Mouse (Mus musculus): ENCODE data around the gene Adprm. TPM values are rescaled to one million over a fixed set of nuclear protein-coding genes. Genes with fewer than 3 reads are reported as not detected.
A peak's percentile ranks its signal among the peaks of the same experiment; 100 is the strongest.
"Not testable (repeated sequence)": the region's sequence is repeated elsewhere in the genome, so short reads cannot be mapped to it uniquely, and the experiment has no call there.

Adprm gene
- total and polyA plus RNA-seq, 2 experiments from 2014 or later: 15.6 to 29.5 TPM

DNA sequence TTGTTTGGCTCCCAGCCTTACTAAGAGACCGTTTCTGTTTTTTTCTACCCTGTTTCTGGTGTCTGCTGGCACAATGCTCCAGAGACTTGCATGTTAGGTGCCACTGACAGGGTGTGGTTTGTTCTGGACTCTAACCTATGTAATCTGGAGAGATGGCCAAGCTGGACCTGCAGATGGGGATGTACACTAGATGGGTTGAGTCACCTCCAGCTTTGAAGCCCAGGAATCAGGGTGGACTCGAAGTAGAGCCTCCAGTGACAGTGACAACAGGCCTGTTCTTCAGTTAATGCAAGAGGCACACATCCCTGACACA is 20.8 kb downstream of the Adprm start:
- Histone ChIP-seq H3K9ac (replicated peaks; ENCODE audit: low read length) (no peak overlapping the region), H3K27ac (no peak overlapping the region), H3K4me2 (ENCODE audit: low read depth, low read length) (no peak overlapping the region), H3K4me3 (ENCODE audit: low read length) (no peak overlapping the region), H3K9me3 (ENCODE audit: low read length) (no peaks in the 10 kb centered on the region), H3K4me1 (ENCODE audit: insufficient read depth, low read length) (no peaks in the 10 kb centered on the region), H3K36me3 (ENCODE audit: insufficient read depth, low read length) (no peaks in the 10 kb centered on the region), H3K27me3 (ENCODE audit: insufficient read depth, low read length) (no peaks in the 10 kb centered on the region)
- no peak for TF ChIP-seq CTCF (IDR thresholded peaks at IDR 0.05; ENCODE audit: low read depth)
- ATAC-seq: no peak
- DNase-seq (ENCODE audit: low spot score): no peak
- 70% methylated on average over 2 of the region's 2 CpGs for WGBS

DNA sequence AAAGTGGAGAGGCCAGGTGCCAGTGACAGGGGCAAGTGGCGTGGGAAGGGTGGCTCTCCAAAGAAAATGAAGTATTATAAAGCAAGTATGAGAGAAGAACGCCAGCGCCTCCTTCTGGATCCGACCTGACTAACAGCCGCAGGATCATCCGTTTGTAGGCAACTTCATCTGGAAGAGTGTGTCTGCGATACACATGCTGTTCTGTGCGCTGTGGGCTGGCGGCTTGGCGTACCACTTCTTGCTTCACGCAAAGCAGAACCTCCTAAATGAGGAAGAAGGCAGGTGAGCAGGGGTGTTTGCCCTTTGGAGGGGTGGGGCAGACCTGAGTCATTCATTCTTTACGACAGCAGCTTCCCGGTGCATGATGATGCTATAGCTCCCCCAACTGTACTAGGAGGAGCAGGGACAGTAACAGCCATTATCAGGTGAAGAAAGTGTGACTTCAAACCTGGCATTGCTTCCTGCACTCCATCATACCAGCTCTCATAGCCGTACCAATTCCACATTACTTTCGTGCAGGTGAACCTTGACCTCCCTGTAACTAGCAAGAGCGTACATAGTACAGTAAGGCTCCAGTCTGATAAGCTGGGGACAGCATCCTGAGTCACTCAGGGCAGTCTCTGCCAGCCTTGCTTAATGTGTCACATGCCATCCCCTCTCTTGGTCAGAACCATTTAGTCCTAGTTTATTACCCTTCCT is 21.3 kb downstream of the Adprm start:
- WGBS: 60% methylated on average over 16 of the region's 16 CpGs
- no peak for ATAC-seq
- H3K4me1 ChIP-seq (ENCODE audit: insufficient read depth, low read length): no peaks in the 10 kb centered on the region
- H3K27ac ChIP-seq: no peak overlapping the region
- H3K36me3 ChIP-seq (ENCODE audit: insufficient read depth, low read length): no peaks in the 10 kb centered on the region
- H3K9me3 ChIP-seq (ENCODE audit: low read length): no peaks in the 10 kb centered on the region
- peak; percentile 18; the same call in 1 of the 2 replicates for TF ChIP-seq CTCF (IDR thresholded peaks at IDR 0.05; ENCODE audit: low read depth)
- H3K27me3 ChIP-seq (ENCODE audit: insufficient read depth, low read length): no peaks in the 10 kb centered on the region
- H3K4me2 ChIP-seq (ENCODE audit: low read depth, low read length): no peak overlapping the region
- H3K4me3 ChIP-seq (ENCODE audit: low read length): no peak overlapping the region
- no peak overlapping the region for H3K9ac ChIP-seq (replicated peaks; ENCODE audit: low read length)
- no peak for DNase-seq (ENCODE audit: low spot score)

DNA sequence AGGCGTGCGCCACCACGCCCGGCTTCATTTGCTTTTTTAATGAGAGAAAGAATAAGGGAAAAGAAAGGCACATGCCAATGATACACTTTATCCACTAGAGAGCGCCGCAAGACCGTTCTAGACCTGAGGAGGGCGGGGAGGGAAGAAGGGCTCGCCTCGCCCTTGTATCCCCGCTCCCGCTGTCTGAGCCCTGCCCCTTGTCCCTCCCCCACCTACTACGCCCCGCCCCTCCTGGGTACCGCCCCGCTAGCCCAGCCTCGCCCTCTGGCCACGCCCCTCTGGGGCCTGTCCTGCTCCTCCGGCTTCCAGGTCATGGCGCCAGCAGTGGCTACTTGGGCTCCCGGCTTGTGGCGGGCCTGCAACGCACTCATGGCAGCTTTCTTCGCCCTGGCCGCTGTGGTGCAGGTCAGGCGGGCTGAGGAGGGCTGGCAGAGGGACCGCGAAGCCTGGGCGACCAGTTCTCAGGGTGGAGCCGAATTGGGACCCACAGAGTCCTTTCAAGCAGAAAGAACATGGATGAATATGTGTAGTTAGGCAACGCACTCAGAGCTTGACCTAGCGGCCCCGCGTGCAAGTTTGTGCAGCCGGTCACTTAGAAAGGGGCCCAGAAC is 27.4 kb downstream of the Adprm start, which contains the start of gene Tmem220:
TSS of gene Tmem220 (plus strand) at position 288 of the 611 bp plus-strand sequence.
- ATAC-seq (peak; percentile 98), DNase-seq (ENCODE audit: low spot score) (peak; percentile 94)
- H3K4me3 ChIP-seq (ENCODE audit: low read length): peak within 1 kb of the TSS; percentile 43
- H3K27me3 ChIP-seq (ENCODE audit: insufficient read depth, low read length): no peaks in the 10 kb centered on the region
- H3K9me3 ChIP-seq (ENCODE audit: low read length): no peaks in the 10 kb centered on the region
- TF ChIP-seq CTCF (IDR thresholded peaks at IDR 0.05; ENCODE audit: low read depth): peak; percentile 82
- peak within 1 kb of the TSS; percentile 44; the same call in 1 of the 2 replicates for H3K9ac ChIP-seq (replicated peaks; ENCODE audit: low read length)
- no peaks in the 10 kb centered on the region for H3K36me3 ChIP-seq (ENCODE audit: insufficient read depth, low read length)
- WGBS: 3% methylated on average over 35 of the region's 35 CpGs
- peak within 1 kb of the TSS; percentile 74 for H3K4me2 ChIP-seq (ENCODE audit: low read depth, low read length)
- H3K4me1 ChIP-seq (ENCODE audit: insufficient read depth, low read length): no peaks in the 10 kb centered on the region; the same call in 1 of the 2 replicates
- H3K27ac ChIP-seq: peak within 1 kb of the TSS; percentile 36; the same call in 1 of the 2 replicates

GRCm38 (mm10) chr11:67023802-67024340 is 28.5 kb downstream of the Adprm start:
- ATAC-seq: no peak
- no peaks in the 10 kb centered on the region for H3K9me3 ChIP-seq (ENCODE audit: low read length)
- no peak overlapping the region for H3K27ac ChIP-seq
- H3K4me2 ChIP-seq (ENCODE audit: low read depth, low read length): peak overlapping the region; percentile 74
- no peak for TF ChIP-seq CTCF (IDR thresholded peaks at IDR 0.05; ENCODE audit: low read depth)
- H3K4me1 ChIP-seq (ENCODE audit: insufficient read depth, low read length): no peaks in the 10 kb centered on the region; the same call in 1 of the 2 replicates
- no peaks in the 10 kb centered on the region for H3K27me3 ChIP-seq (ENCODE audit: insufficient read depth, low read length)
- no peaks in the 10 kb centered on the region for H3K36me3 ChIP-seq (ENCODE audit: insufficient read depth, low read length)
- 18% methylated on average over 6 of the region's 6 CpGs for WGBS
- DNase-seq (ENCODE audit: low spot score): no peak
- no peak overlapping the region for H3K4me3 ChIP-seq (ENCODE audit: low read length)
- H3K9ac ChIP-seq (replicated peaks; ENCODE audit: low read length): no peak overlapping the region

DNA sequence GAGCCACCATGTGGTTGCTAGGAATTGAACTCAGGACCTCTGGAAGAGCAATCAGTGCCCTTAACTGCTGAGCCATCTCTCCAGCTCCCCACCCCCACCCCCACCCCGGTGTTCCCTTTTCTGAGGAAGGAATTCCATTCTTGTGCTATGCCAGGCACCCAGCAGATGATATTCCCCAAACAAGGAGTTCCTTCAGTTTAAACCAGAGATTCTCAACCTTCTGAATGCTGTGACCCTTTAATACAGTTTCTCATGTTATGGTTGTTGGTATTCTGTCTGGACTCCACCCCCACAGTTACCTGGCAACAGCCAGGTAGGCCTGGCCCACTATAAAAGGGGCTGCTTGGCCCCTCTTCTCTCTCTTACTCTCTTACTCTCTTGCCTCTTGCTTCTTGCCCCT is 29.2 kb downstream of the Adprm start:
- not testable (repeated sequence) for H3K27ac ChIP-seq; H3K4me2 ChIP-seq (ENCODE audit: low read depth, low read length); DNase-seq (ENCODE audit: low spot score); H3K27me3 ChIP-seq (ENCODE audit: insufficient read depth, low read length); H3K9me3 ChIP-seq (ENCODE audit: low read length); H3K9ac ChIP-seq (replicated peaks; ENCODE audit: low read length); H3K4me1 ChIP-seq (ENCODE audit: insufficient read depth, low read length); ATAC-seq; H3K4me3 ChIP-seq (ENCODE audit: low read length); H3K36me3 ChIP-seq (ENCODE audit: insufficient read depth, low read length)
- WGBS: 32% methylated on average over 1 of the region's 1 CpGs

DNA sequence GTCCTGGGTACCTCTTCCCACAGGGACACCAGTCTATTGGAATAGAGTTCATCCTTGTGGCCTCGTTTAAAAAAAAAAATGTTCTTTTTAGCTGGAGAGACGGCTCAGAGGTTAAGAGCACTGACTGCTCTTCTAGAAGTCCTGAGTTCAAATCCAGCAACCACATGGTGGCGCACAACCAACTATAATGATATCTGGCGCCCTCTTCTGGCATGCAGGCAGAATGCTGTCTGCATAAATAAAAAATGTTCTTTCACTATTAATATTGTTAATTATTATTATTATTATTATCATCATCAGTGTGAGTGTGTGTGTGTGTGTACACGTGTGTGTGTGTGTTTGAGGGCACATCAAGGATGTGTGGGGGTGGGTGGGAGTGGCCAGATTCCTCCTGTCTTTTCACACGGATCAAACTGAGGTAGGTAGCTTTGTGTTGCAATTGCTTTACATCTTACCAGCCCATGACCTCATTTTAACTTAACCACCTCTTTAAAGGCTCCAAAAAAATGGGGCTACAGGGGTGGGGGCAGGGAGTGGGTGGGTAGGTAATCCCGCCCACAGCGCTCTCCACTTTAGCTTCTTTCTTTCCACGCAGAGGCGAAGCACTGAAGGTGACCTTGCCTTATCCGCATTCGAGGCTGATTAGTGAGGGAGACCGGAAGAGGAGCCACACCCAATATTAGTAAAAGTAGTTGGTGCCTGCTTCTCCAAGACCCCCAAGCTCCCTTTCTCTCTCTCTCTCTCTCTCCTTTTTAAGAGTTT is 29.9 kb downstream of the Adprm start:
- H3K4me2 ChIP-seq (ENCODE audit: low read depth, low read length): no peak overlapping the region
- H3K36me3 ChIP-seq (ENCODE audit: insufficient read depth, low read length): no peaks in the 10 kb centered on the region
- DNase-seq (ENCODE audit: low spot score): peak; percentile 17
- H3K4me1 ChIP-seq (ENCODE audit: insufficient read depth, low read length): no peaks in the 10 kb centered on the region; the same call in 1 of the 2 replicates
- H3K9me3 ChIP-seq (ENCODE audit: low read length): no peaks in the 10 kb centered on the region
- H3K9ac ChIP-seq (replicated peaks; ENCODE audit: low read length): no peak overlapping the region
- WGBS: 91% methylated on average over 13 of the region's 13 CpGs
- no peak overlapping the region for H3K27ac ChIP-seq
- H3K27me3 ChIP-seq (ENCODE audit: insufficient read depth, low read length): no peaks in the 10 kb centered on the region
- no peak overlapping the region for H3K4me3 ChIP-seq (ENCODE audit: low read length)
- no peak for ATAC-seq
- peak; percentile 65 for TF ChIP-seq CTCF (IDR thresholded peaks at IDR 0.05; ENCODE audit: low read depth)

All from hindbrain, postnatal 0 days (tissue).